In the genomic region with DNA sequence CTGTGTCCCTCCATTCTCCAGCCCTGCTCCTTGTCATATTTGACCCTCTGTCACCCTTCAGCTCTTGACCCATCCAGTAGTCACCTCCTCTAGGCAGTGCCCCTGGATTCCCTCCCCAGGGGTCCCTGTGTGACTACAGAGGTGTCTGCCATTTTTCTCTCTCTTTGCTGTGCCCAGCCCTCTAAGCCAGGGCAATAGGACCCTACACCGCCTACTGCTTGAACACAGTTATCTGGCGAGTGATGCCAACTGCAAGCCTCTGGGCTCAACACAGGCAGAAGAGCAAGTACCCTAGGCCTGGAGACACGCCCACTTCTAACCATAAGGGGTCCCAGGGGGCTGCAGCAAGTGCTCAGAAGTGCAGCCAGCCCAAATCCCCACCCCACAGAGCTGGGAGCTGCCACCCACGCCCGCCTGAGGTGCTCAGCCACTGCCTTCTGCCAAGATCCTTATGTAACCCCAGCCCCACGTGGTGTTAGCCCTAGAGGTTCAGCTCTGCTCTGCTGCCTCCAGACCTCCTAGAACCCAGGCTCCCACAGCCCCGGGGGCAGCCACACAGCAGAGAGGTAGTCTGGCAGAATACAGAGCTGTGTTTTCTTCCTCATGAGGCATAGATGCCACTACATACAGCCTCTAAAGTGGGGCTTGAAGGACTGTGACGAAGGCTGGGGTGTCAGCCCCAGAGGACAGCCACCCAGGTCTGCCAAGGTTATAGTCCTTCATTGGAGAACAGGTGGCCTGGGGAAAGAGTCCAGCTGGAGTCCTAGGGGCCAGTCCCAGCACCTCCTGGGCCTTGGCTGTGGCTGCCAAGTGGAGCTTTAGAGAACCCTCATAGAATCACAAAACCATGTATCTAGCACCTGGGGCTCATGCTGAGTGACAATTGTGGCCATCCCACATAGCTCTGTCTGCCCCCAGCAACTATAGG, we compare ENCODE assay signal across 9 mouse cellular contexts. TPM values are rescaled to one million over a fixed set of nuclear protein-coding genes. Genes with fewer than 3 reads are reported as not detected.
A peak's percentile ranks its signal among the peaks of the same experiment; 100 is the strongest.
DNase-seq lines count a peak whose midpoint lies in the region; ATAC-seq lines count a peak whose summit lies in the region.
"Had no signal": no experiment of that assay in that cellular context is flagged by ENCODE, and none has a peak within 500 bp of the region (broad histone marks: within the 10 kb centered on the region; RNA-seq: fewer than 3 reads in every experiment).

No protein-coding gene starts in this region.

- H3K27ac ChIP-seq in heart, embryonic 10.5 days = peak overlapping the region; percentile 90
- H3K27ac ChIP-seq in neural tube, embryonic 15.5 days (replicated peaks) = no peak overlapping the region
- no peak overlapping the region for H3K27ac ChIP-seq in forebrain, embryonic 14.5 days (ENCODE audit: low read depth, low read length)
- H3K27ac ChIP-seq: hindbrain, embryonic 15.5 days had no signal

- 64% methylated on average over 8 of the region's 8 CpGs for WGBS in heart, embryonic 10.5 days
- WGBS in neural tube, embryonic 15.5 days = 66% methylated on average over 8 of the region's 8 CpGs
- WGBS in forebrain, embryonic 14.5 days = 62% methylated on average over 8 of the region's 8 CpGs

- H3K9me3 ChIP-seq in heart, embryonic 10.5 days = no peaks in the 10 kb centered on the region
- no peaks in the 10 kb centered on the region for H3K9me3 ChIP-seq in neural tube, embryonic 15.5 days (replicated peaks)
- no peaks in the 10 kb centered on the region for H3K9me3 ChIP-seq in forebrain, embryonic 14.5 days (replicated peaks; ENCODE audit: control insufficient read depth, low read length)
- H3K9me3 ChIP-seq: hindbrain, embryonic 15.5 days had no signal

- H3K4me1 ChIP-seq in heart, embryonic 10.5 days = peaks cover 78% of the 10 kb centered on the region
- H3K4me1 ChIP-seq in neural tube, embryonic 15.5 days = no peaks in the 10 kb centered on the region
- H3K4me1 ChIP-seq in forebrain, embryonic 14.5 days (ENCODE audit: control insufficient read depth, insufficient read depth, low read length) = no peaks in the 10 kb centered on the region
- H3K4me1 ChIP-seq: hindbrain, embryonic 15.5 days had no signal

- no peak overlapping the region for H3K4me3 ChIP-seq in heart, embryonic 10.5 days
- H3K4me3 ChIP-seq in neural tube, embryonic 15.5 days (replicated peaks) = no peak overlapping the region
- no peak overlapping the region for H3K4me3 ChIP-seq in forebrain, embryonic 14.5 days (ENCODE audit: low read depth, low read length)
- H3K4me3 ChIP-seq: hindbrain, embryonic 15.5 days had no signal

- peaks cover 17% of the 10 kb centered on the region; the same call in 1 of the 2 replicates for H3K27me3 ChIP-seq in heart, embryonic 10.5 days (ENCODE audit: insufficient read depth, poor library complexity, severe bottlenecking)
- H3K27me3 ChIP-seq in neural tube, embryonic 15.5 days (replicated peaks) = no peaks in the 10 kb centered on the region
- H3K27me3 ChIP-seq in forebrain, embryonic 14.5 days (replicated peaks; ENCODE audit: control insufficient read depth, insufficient read depth, low read length) = no peaks in the 10 kb centered on the region
- H3K27me3 ChIP-seq: hindbrain, embryonic 15.5 days had no signal

- ATAC-seq in cerebellum, adult (ENCODE audit: insufficient number of reproducible peaks, low FRiP score, low TSS enrichment) = peak; percentile 57
- no peak for ATAC-seq in neural tube, embryonic 15.5 days (ENCODE audit: low FRiP score)
- ATAC-seq in forebrain, embryonic 14.5 days = no peak

- no peak overlapping the region for H3K9ac ChIP-seq in neural tube, embryonic 15.5 days (replicated peaks)
- H3K9ac ChIP-seq in forebrain, embryonic 14.5 days (ENCODE audit: low read length) = no peak overlapping the region
- H3K9ac ChIP-seq: hindbrain, embryonic 15.5 days had no signal

- H3K4me2 ChIP-seq in neural tube, embryonic 15.5 days = no peak overlapping the region
- H3K4me2 ChIP-seq in forebrain, embryonic 14.5 days (ENCODE audit: low read length) = no peak overlapping the region
- H3K4me2 ChIP-seq: hindbrain, embryonic 15.5 days had no signal

- H3K36me3 ChIP-seq in heart, embryonic 10.5 days = no peaks in the 10 kb centered on the region
- no peaks in the 10 kb centered on the region for H3K36me3 ChIP-seq in neural tube, embryonic 15.5 days
- H3K36me3 ChIP-seq in forebrain, embryonic 14.5 days (ENCODE audit: control insufficient read depth, insufficient read depth, low read length) = no peaks in the 10 kb centered on the region
- H3K36me3 ChIP-seq: hindbrain, embryonic 15.5 days had no signal

- intact Hi-C loops in left cerebral cortex, postnatal 36 days (cut with DNase I) = loop anchor here (10.0 kb wide), 1 partner anchor 67 kb away; a partner anchor contains a TSS

- DNase-seq in cerebellum, postnatal 4 days (ENCODE audit: low spot score in 2 of 2) = no peak
- peak; percentile 82 for DNase-seq in right cerebral cortex, adult 18-20 months
- no peak for DNase-seq in right cerebral cortex, postnatal 4 days
- DNase-seq in heart, embryonic 10.5 days (ENCODE audit: low spot score) = no peak
- peak; percentile 65 to 76 for DNase-seq in left cerebral cortex, postnatal 36 days (ENCODE audit: low spot score in 2 of 2)
- no peak for DNase-seq in forebrain, embryonic 14.5 days (ENCODE audit: low spot score)

RNA-seq across cellular contexts. Expression of a gene that starts 35.9 kb away (rescaled TPM):
- 11.8 and 13.4 TPM in 2 replicates for polyA plus RNA-seq in heart, embryonic 10.5 days (2016; fragmentation: Nextera tagmentation; extraction: Ambion mirVana)
- 10 to 100 TPM in 1 of 2 experiments, 1 to 10 TPM in 1; 7.4 to 10.8 TPM for total RNA-seq in left cerebral cortex, postnatal 36 days (2021)
- 5.9 and 8.0 TPM in 2 replicates for polyA plus RNA-seq in neural tube, embryonic 15.5 days (2015; fragmentation: Nextera tagmentation; extraction: Ambion mirVana)
- polyA plus RNA-seq in forebrain, embryonic 14.5 days (2014; fragmentation: Nextera tagmentation; extraction: Ambion mirVana) = 4.2 and 4.7 TPM in 2 replicates

RNA-seq across cellular contexts. Expression of a gene that starts 47.2 kb away (rescaled TPM):
- polyA plus RNA-seq in heart, embryonic 10.5 days (2016; fragmentation: Nextera tagmentation; extraction: Ambion mirVana) = 0.21 and 0.69 TPM in 2 replicates
- under 1 TPM; 0.41 to 0.44 TPM for total RNA-seq in left cerebral cortex, postnatal 36 days (2021)
- polyA plus RNA-seq in neural tube, embryonic 15.5 days (2015; fragmentation: Nextera tagmentation; extraction: Ambion mirVana) = 0.29 and 0.37 TPM in 2 replicates
- not detected in 2 replicates for polyA plus RNA-seq in forebrain, embryonic 14.5 days (2014; fragmentation: Nextera tagmentation; extraction: Ambion mirVana)

Comparison
In these comparisons a context has a peak if more than half of its experiments do, and no peak if none do; other contexts are left out.
1. DNase-seq: peak in right cerebral cortex, adult 18-20 months (single experiment) and left cerebral cortex, postnatal 36 days (2 of 2); none in cerebellum, postnatal 4 days (0 of 2), right cerebral cortex, postnatal 4 days (single experiment), heart, embryonic 10.5 days (single experiment) and forebrain, embryonic 14.5 days (single experiment).